Mouse (Mus musculus) B cell, adult 67 days (primary cell): ENCODE results near the gene Zscan26. TPM values are rescaled to one million over a fixed set of nuclear protein-coding genes. Genes with fewer than 3 reads are reported as not detected.

Experiments
- total RNA-seq, 2 experiments: library from RNA; stranded (reverse); gene quantifications; 4 replicates each; pipeline ENCODE4 v1.2.4; 2023

The Zscan26 gene
- 10 to 100 TPM; 44.5 to 50.7 TPM for total RNA-seq

GRCm38 (mm10) chr13:21453449-21453848 lies at the start of gene Zscan26:
Zscan26 (minus strand) TSS chr13:21453730.

GRCm38 (mm10) chr13:21501182-21501581 lies 47.7 kb upstream of the Zscan26 start, which contains the start of gene Gm11273:
Gm11273 (minus strand) TSS chr13:21501418.

GRCm38 (mm10) chr13:21495080-21495479 lies 41.5 kb upstream of the Zscan26 start, which contains the start of gene AK157302:
AK157302 (plus strand) TSS chr13:21495223.

DNA sequence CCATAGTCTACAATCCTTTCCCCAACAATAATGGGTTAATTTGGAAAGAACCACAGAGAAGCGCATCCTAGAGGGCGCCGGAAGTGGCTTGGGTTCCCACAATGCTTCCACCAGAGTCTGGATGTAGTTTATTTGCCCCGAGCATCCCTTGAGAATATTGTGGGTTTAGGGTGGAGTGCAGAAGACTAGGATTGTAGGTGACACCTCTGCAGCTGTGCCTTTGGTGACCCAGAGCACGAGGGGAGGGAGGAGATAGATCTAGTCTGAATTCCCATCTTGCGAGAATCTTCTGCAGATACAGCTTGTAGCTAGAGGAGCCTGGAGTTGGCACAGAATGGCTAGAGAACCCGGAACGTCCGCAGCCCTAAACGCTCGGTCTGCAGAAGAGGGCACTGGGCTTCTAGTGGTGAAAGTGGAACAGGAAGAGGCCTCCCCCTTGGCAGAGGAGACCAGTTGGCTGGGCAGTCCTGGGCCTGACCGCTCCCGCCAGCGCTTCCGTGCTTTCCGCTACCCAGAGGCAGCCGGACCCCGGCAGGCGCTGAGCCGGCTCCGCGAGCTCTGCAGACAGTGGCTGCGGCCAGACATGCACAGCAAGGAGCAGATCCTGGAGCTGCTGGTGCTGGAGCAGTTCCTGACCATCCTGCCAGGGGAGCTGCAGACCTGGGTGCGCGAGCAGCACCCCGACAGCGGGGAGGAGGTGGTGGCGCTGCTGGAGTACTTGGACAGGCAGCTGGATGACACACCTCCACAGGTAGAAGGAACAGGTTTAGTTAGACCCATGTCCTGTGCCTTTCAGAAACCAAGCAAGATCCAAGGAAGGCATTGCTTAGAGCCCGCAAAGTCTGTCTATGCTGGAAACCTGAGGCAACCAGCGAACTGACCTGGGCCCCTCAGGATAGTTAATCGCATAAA lies 25.5 kb upstream of the Zscan26 start, which contains the start of the genes Zkscan4 and Gm10065:
TSS of gene Zkscan4 (plus strand) at position 149 of the 912 bp plus-strand sequence.
TSS of gene Gm10065 (minus strand) at position 683 of the 912 bp plus-strand sequence.

GRCm38 (mm10) chr13:21468061-21469019 lies 14.8 kb upstream of the Zscan26 start, which contains the start of gene Nkapl:
Nkapl (minus strand) TSS chr13:21468509.

DNA sequence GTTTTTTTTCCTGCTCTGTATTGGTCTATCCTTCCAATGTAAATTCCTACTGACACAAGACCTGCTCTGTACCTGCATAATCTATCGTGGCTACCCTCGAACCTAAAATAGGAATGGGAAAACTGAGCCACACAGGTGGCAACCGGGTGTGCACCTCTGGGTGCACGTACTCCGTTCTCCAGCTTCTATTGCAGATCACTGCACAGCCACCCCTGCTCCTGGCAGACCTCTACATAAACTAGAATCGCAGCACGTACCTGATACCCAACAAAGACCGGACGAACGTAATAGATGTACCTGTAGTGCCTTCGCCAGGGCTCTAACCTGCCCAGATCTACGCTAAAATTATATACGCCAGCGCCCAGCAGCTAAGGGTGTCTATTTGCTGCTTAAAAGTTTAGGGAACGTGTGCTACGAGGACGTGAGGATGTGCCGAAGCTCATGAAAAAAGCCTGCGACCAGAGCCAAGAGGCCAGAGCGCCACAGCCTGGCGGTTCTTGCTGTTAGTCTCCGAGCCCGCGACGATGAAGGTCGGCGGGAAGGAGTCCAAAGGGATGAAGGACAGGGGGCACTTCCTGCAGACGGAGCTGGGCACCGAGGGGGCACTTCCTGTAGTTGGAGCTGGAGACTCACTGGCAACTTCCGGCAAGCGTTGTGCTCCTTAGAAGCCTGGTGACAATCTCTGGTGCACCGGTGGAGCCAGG lies 12.9 kb downstream of the Zscan26 start, which contains the start of gene Pgbd1:
TSS of gene Pgbd1 (minus strand) at position 556 of the 704 bp plus-strand sequence.

DNA sequence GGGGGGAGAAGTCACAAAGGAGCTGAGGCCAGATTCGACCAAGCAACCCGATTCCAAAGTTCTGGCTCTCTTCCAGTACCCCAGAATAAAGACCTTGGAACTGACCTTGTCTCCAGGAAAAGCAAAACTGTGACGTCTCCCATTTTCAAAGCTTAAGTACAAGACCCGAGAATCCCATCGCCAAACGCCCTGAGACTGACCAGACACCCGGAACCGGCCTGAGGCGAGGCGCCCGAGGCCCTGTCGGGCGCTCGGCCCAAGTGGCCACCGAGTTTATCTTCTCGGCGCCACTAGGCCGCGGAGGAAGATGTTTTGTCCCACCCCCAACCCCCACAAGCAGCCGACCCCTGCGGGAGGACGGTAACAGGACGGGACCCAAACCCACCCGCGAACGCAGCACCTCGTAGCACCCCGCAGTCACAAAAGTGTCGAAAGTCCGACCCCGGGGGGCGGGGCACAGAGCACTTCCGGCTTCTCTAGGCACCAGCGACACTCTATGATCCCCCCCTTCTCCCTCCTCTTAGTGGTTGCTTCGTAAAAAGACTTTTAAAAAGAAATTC lies 51.2 kb downstream of the Zscan26 start, which contains the start of gene Zkscan3:
TSS of gene Zkscan3 (minus strand) at position 469 of the 560 bp plus-strand sequence.

Other genes starting within 250 kb of the Zscan26 start
- gene Gpx5, start 161.0 kb downstream of the Zscan26 start, total RNA-seq, result not detected
- not detected for gene Gpx6, start 141.6 kb downstream of the Zscan26 start, total RNA-seq
- gene Olfr1367, start 106.8 kb downstream of the Zscan26 start, total RNA-seq, result not detected
- gene Zscan12, start 90.9 kb downstream of the Zscan26 start, total RNA-seq, result 1 to 10 TPM; 3.2 to 3.6 TPM
- gene Zkscan3, start 51.0 kb downstream of the Zscan26 start, total RNA-seq, result 10 to 100 TPM; 66.9 to 70.3 TPM
- gene Pgbd1, start 12.7 kb downstream of the Zscan26 start, total RNA-seq, result under 1 TPM in 1 of 2 experiments, not detected in 1; 0.38 TPM
- gene Nkapl, start 14.8 kb upstream of the Zscan26 start, total RNA-seq, result not detected
- gene Zkscan4, start 25.2 kb upstream of the Zscan26 start, total RNA-seq, result not detected
- not detected for gene Gm10065, start 25.7 kb upstream of the Zscan26 start, total RNA-seq
- 1 to 10 TPM; 4.8 to 5.0 TPM for gene AK157302, start 41.5 kb upstream of the Zscan26 start, total RNA-seq
- gene Gm11273, start 47.7 kb upstream of the Zscan26 start, total RNA-seq, result 10 to 100 TPM; 11.7 to 12.4 TPM
- 10 to 100 TPM; 12.2 to 23.2 TPM for gene Zkscan8, start 77.4 kb upstream of the Zscan26 start, total RNA-seq
- not detected for gene Olfr1366, start 89.1 kb upstream of the Zscan26 start, total RNA-seq
- not detected for gene Olfr1535, start 106.2 kb upstream of the Zscan26 start, total RNA-seq
- gene Olfr1364, start 128.0 kb upstream of the Zscan26 start, total RNA-seq, result not detected
- not detected for gene Olfr1362, start 160.3 kb upstream of the Zscan26 start, total RNA-seq
- gene Olfr11, start 188.8 kb upstream of the Zscan26 start, total RNA-seq, result not detected
- gene Olfr1361, start 209.7 kb upstream of the Zscan26 start, total RNA-seq, result not detected
- not detected for gene Olfr1360, start 223.7 kb upstream of the Zscan26 start, total RNA-seq
- not detected for gene Olfr1359, start 244.4 kb upstream of the Zscan26 start, total RNA-seq